Mouse (Mus musculus) ES-Bruce4 (cell line): ENCODE data around the gene Ncstn. TPM values are rescaled to one million over a fixed set of nuclear protein-coding genes. Genes with fewer than 3 reads are reported as not detected.

Source experiments
- H3K27ac ChIP-seq: 2 replicates; pipeline ENCODE4 v1.5.1; 2012; ENCODE audit warnings: low read length, inconsistent platforms; ENCODE audit not compliant: insufficient read depth
- H3K27me3 ChIP-seq: 2 replicates; pipeline ENCODE4 v1.6.1; 2012; ENCODE audit warnings: mild to moderate bottlenecking, low read length, inconsistent platforms; ENCODE audit not compliant: control insufficient read depth, poor library complexity, insufficient read depth, severe bottlenecking
- H3K36me3 ChIP-seq: 2 replicates; pipeline ENCODE4 v1.6.1; 2012; ENCODE audit warnings: inconsistent platforms, mild to moderate bottlenecking, low read length, moderate library complexity; ENCODE audit not compliant: control insufficient read depth, poor library complexity, insufficient read depth, severe bottlenecking
- H3K4me1 ChIP-seq: one replicate; pipeline ENCODE4 v1.8.1; 2011; ENCODE audit warnings: low read length; ENCODE audit not compliant: control insufficient read depth, insufficient read depth
- H3K4me3 ChIP-seq: 2 replicates; pipeline ENCODE4 v1.5.1; 2011; ENCODE audit warnings: low read depth, mild to moderate bottlenecking, low read length
- H3K9ac ChIP-seq: 2 replicates; pipeline ENCODE4 v1.6.1; 2012; ENCODE audit warnings: low read depth, mild to moderate bottlenecking, inconsistent platforms; ENCODE audit not compliant: poor library complexity, severe bottlenecking
- H3K9me3 ChIP-seq: replicated peaks from 2 replicates; pipeline ENCODE4 v1.6.1; 2012; ENCODE audit warnings: mild to moderate bottlenecking, low read length, inconsistent platforms; ENCODE audit not compliant: control insufficient read depth, poor library complexity, insufficient read depth, severe bottlenecking
- CTCF ChIP-seq: IDR thresholded peaks from one replicate; pipeline ENCODE4 v1.8.1; 2011; ENCODE audit warnings: low read depth, low read length
- EP300 ChIP-seq: IDR thresholded peaks from 2 replicates; pipeline ENCODE4 v1.6.1; 2011; ENCODE audit warnings: low read depth, low read length; ENCODE audit not compliant: insufficient read depth
- POLR2A ChIP-seq: IDR thresholded peaks from one replicate; pipeline ENCODE4 v1.8.1; 2011; ENCODE audit warnings: low read length; ENCODE audit not compliant: insufficient read depth
- polyA plus RNA-seq: library from polyadenylated mRNA; stranded (reverse); fragments of >200 nt; gene quantifications from 2 replicates; pipeline ENCODE4 v1.2.4, GENCODE M21; 2011; ENCODE audit warnings: low read depth; ENCODE audit not compliant: missing spikeins, insufficient read depth, insufficient read length

Ncstn gene
- polyA plus RNA-seq, 1 experiment = 54.2 TPM

GRCm38 (mm10) chr1:172058321-172058720 is 24.3 kb downstream of the Ncstn start:
- H3K36me3 ChIP-seq = no peaks in the 10 kb centered on the region
- no peaks in the 10 kb centered on the region for H3K9me3 ChIP-seq
- H3K9ac ChIP-seq = no peak overlapping the region
- no peak overlapping the region for H3K4me3 ChIP-seq
- H3K27ac ChIP-seq = no peak overlapping the region
- H3K4me1 ChIP-seq = peaks cover 6% of the 10 kb centered on the region
- H3K27me3 ChIP-seq = no peaks in the 10 kb centered on the region
- no peak for TF ChIP-seq EP300
- no peak for TF ChIP-seq CTCF
- TF ChIP-seq POLR2A = no peak

- Histone ChIP-seq H3K9me3 (no peaks in the 10 kb centered on the region), H3K4me1 (peaks cover 6% of the 10 kb centered on the region), H3K27me3 (no peaks in the 10 kb centered on the region), H3K4me3 (no peak within 1 kb of the TSS), H3K36me3 (no peaks in the 10 kb centered on the region), H3K27ac (no peak within 1 kb of the TSS), H3K9ac (no peak within 1 kb of the TSS)
- TF ChIP-seq POLR2A = no peak
Measured at GRCm38 (mm10) chr1:172057491-172057921, 25.1 kb downstream of the Ncstn start, which contains the start of gene Nhlh1. Gene Nhlh1, minus strand, starts transcription at chr1:172057573.

GRCm38 (mm10) chr1:172056251-172056650 is 26.3 kb downstream of the Ncstn start:
- TF ChIP-seq EP300 (no peak), POLR2A (no peak), CTCF (no peak)

GRCm38 (mm10) chr1:172053541-172054440 is 28.8 kb downstream of the Ncstn start:
- H3K9me3 ChIP-seq = no peaks in the 10 kb centered on the region
- peak overlapping the region; percentile 46 for H3K9ac ChIP-seq
- H3K27ac ChIP-seq = no peak overlapping the region
- H3K27me3 ChIP-seq = no peaks in the 10 kb centered on the region
- no peaks in the 10 kb centered on the region for H3K36me3 ChIP-seq
- peaks cover 3% of the 10 kb centered on the region for H3K4me1 ChIP-seq
- peak overlapping the region; percentile 61 for H3K4me3 ChIP-seq
- TF ChIP-seq CTCF (no peak), POLR2A (no peak), EP300 (no peak)

More at GRCm38 (mm10) chr1:172056251-172056650, 26.3 kb downstream of the Ncstn start:
- Histone ChIP-seq H3K27ac (no peak overlapping the region), H3K4me1 (peaks cover 5% of the 10 kb centered on the region), H3K36me3 (no peaks in the 10 kb centered on the region), H3K9ac (no peak overlapping the region), H3K4me3 (no peak overlapping the region), H3K9me3 (no peaks in the 10 kb centered on the region), H3K27me3 (no peaks in the 10 kb centered on the region)

- no peaks in the 10 kb centered on the region for H3K9me3 ChIP-seq
- TF ChIP-seq POLR2A (no peak), EP300 (no peak), CTCF (no peak)
- H3K9ac ChIP-seq = 0 out of 2 replicates have a peak overlapping the region, but pooled peaks have one; percentile 46
- no peak overlapping the region for H3K4me3 ChIP-seq
- H3K4me1 ChIP-seq = no peaks in the 10 kb centered on the region
- H3K36me3 ChIP-seq = no peaks in the 10 kb centered on the region
- H3K27ac ChIP-seq = no peak overlapping the region
- no peaks in the 10 kb centered on the region for H3K27me3 ChIP-seq
Measured at GRCm38 (mm10) chr1:172052766-172053279, 29.8 kb downstream of the Ncstn start.

GRCm38 (mm10) chr1:172049131-172049782 is 33.3 kb downstream of the Ncstn start:
- TF ChIP-seq EP300 (no peak), CTCF (no peak)
- Histone ChIP-seq H3K27ac (no peak overlapping the region), H3K9ac (no peak overlapping the region; the same call in 1 of the 2 replicates), H3K27me3 (no peaks in the 10 kb centered on the region), H3K9me3 (no peaks in the 10 kb centered on the region), H3K4me3 (no peak overlapping the region), H3K36me3 (no peaks in the 10 kb centered on the region), H3K4me1 (no peaks in the 10 kb centered on the region)
